Mouse (Mus musculus): Measurements from ENCODE around the gene Col6a5.

Col6a5 gene

GRCm38 (mm10) chr9:105819155-105819709, 141.2 kb downstream of the Col6a5 start:
- no peak for DNase-seq

DNA sequence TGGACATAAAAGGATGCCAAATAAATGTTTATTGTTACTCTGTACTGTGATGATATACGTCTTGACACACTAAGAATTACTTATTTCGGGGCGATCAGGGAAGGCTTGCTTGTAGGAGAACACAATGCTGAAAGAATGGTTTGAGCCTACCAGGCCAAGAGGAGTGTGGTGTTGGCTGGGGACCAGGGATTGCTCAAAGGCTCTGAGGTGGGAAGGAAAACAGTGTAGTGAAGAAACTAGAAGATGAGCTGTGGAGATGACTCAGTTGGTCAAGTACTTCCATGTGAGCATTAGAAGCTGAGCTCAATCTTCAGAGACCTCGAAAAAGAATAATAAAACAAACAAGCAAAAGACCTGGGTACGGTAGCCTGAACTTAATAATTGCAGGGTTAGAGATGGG, 146.0 kb downstream of the Col6a5 start:
- DNase-seq: no peak

DNA sequence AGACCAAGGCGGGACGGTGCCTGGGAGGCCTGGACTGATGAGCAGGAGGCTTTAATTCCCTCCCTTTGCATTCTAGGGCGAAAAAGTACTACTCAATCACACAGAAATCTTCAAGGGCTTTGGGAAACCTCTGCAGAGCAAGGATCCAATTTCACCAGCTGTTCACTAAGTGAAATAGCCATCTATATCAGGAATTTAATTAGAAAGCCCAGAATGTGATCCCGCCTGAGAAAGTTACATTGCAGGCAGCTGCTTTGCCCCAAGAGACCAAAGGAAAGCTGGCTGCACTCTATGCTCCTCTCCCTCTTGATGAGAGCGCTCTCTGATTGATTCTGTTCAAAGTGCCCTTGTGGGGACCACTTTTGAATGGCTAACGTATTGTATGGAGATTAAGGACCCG, 149.0 kb downstream of the Col6a5 start:
- DNase-seq: no peak

DNA sequence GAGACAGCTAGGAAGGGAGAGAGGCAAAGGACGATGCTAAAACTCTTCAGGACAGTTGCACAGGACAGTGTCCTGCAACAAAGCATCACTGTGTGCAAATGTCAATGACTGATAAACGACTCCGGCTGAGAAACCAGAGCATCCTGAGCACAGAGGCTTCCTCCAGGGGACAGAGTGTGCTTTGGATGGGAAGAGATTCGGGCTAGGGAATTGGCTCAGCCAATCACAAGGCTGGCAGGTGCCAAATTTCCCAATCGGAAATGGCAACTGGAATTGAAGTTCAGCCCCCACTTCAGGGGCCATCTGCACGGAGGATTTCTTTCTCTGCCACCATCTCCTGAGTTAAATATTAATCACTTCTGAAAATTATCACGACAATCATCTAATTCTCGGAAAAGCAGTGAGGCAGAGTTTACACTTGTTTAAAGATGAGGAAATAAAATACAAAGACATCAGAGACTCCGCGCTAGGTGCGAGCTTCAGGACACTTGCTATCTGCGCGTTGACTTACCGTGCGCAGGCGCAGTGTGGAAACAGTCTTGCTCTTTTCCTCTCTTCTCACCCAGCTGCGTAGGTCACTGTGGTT, 151.4 kb downstream of the Col6a5 start:
- DNase-seq: no peak

All from B cell, adult 2 months (primary cell).